Mouse (Mus musculus): ENCODE results near the gene Nr1i3. TPM values are rescaled to one million over a fixed set of nuclear protein-coding genes. Genes with fewer than 3 reads are reported as not detected.

Gene Nr1i3
- total and polyA plus RNA-seq, 3 experiments = 0.24 to 1.7 TPM; not detected in 1

DNA sequence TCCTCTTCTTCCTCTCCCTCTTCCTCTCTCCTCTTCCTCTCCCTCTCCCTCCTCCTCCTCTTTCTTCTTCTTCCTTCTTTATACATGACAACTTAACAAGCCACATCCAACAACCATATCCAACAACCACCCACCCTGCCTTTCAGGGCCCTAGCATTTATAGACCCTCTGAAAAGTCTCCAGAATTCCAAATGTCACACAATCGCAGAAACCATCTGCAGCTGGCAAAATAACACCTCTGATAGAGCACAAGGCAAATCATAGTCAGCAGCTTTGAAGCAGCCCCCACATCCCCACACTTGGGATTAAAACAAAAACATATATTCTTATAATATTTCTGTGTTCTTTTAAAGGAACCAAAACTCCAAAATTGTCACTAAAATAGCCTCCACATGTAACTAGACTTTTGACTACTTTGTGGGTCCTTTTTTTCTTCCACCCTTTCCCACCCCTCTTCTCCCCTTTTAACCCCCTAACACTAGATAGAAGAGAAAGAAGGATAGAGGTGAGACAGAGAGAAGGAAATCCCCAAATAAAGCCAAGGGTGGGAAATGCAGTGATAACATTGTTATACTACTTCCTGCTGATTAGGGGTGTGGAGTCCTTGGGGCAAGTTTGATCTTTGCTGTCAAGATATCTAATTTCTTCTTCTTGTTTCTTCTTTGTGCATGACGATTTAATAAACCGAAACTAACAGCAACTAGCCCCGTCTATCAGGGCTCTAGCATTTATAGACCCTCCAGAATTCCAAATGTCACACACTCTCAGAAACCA lies 52.4 kb downstream of the Nr1i3 start:
- no peaks in the 10 kb centered on the region; the same call in 1 of the 2 replicates for H3K79me2 ChIP-seq (ENCODE audit: control insufficient read depth, insufficient read depth, low read length, poor library complexity)
- no peak overlapping the region for H3K9ac ChIP-seq (ENCODE audit: control insufficient read depth, low read depth, low read length, poor library complexity, severe bottlenecking)
- H3K9me3 ChIP-seq (replicated peaks; ENCODE audit: insufficient read depth, low read length) = no peaks in the 10 kb centered on the region
- peak overlapping the region in 1 of 2 experiments; percentile 29; a peak in 3 of 4 replicates for H3K4me3 ChIP-seq (ENCODE audit: control insufficient read depth in 1 of 2, insufficient read depth in 1 of 2, low read depth in 2 of 2, low read length in 2 of 2)
- peak; percentile 66 to 69; a peak in 3 of 4 replicates for TF ChIP-seq EP300 (IDR thresholded peaks at IDR 0.05; ENCODE audit: low read depth in 1 of 2, low read length in 2 of 2)
- no peak for TF ChIP-seq UBTF (IDR thresholded peaks at IDR 0.05; ENCODE audit: borderline replicate concordance, insufficient read depth, low read depth, low read length)
- peak; percentile 58 for TF ChIP-seq GATA1 (IDR thresholded peaks at IDR 0.05; ENCODE audit: low read depth, low read length)
- peak; percentile 34; the same call in 1 of the 2 replicates for TF ChIP-seq TCF12 (IDR thresholded peaks at IDR 0.05; ENCODE audit: low read depth, low read length)
- peak; percentile 45; the same call in 1 of the 2 replicates for TF ChIP-seq SIN3A (IDR thresholded peaks at IDR 0.05; ENCODE audit: low read length)
- no peak for TF ChIP-seq ZC3H11A (IDR thresholded peaks at IDR 0.05; ENCODE audit: low read depth, low read length)
- TF ChIP-seq ETS1 (IDR thresholded peaks at IDR 0.05; ENCODE audit: low read depth, low read length) = peak; percentile 57; the same call in 1 of the 2 replicates
- no peak for TF ChIP-seq SMC3 (IDR thresholded peaks at IDR 0.05; ENCODE audit: low read depth, low read length)
- TF ChIP-seq RCOR1 (IDR thresholded peaks at IDR 0.05; ENCODE audit: low read depth, low read length) = peak; percentile 76
- H3K36me3 ChIP-seq (ENCODE audit: control insufficient read depth in 1 of 2, insufficient read depth in 2 of 2, low read length in 2 of 2) = peaks cover 0 to 18% of the 10 kb centered on the region in 2 experiments; a peak in 2 of 4 replicates
- H3K27ac ChIP-seq (ENCODE audit: control insufficient read depth, low read depth, low read length) = no peak overlapping the region
- DNase-seq (ENCODE audit: low read depth, low spot score) = no peak
- no peaks in the 10 kb centered on the region for H3K27me3 ChIP-seq (ENCODE audit: control insufficient read depth in 1 of 2, insufficient read depth in 2 of 2, low read length in 2 of 2)
- peaks cover 9 to 24% of the 10 kb centered on the region in 2 experiments for H3K4me1 ChIP-seq (ENCODE audit: control insufficient read depth in 1 of 2, insufficient read depth in 2 of 2, low read length in 2 of 2)

DNA sequence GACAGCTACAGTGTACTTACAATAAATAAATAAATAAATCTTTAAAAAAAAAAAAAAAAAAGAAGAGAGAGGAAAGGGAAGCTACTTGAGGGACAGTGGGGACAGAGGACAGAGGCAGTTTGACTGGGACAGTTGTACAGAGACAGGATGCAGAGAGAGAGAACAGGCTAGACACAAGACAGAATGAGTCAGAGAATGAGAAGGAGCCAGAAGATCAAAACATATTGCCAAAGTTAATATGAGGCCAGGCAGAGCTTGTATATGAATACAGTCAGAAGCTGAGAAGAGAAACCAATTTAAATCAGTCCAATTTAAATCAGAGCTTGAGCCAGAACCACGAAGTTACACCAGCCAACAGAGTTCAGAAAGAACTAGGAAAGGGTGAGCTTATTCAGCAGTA lies 54.6 kb downstream of the Nr1i3 start:
- no peaks in the 10 kb centered on the region for H3K27me3 ChIP-seq (ENCODE audit: control insufficient read depth in 1 of 2, insufficient read depth in 2 of 2, low read length in 2 of 2)
- TF ChIP-seq CHD2 (IDR thresholded peaks at IDR 0.05; ENCODE audit: low read length) (no peak), ZMIZ1 (IDR thresholded peaks at IDR 0.05; ENCODE audit: low read depth, low read length) (no peak), HCFC1 (IDR thresholded peaks at IDR 0.05; ENCODE audit: low read depth, low read length) (no peak), MAZ (IDR thresholded peaks at IDR 0.05; ENCODE audit: low read depth, low read length) (no peak), RAD21 (IDR thresholded peaks at IDR 0.05; ENCODE audit: low read depth, low read length) (no peak), MAFK (IDR thresholded peaks at IDR 0.05; ENCODE audit: borderline replicate concordance, low read depth, low read length) (no peak), USF1 (IDR thresholded peaks at IDR 0.05; ENCODE audit: low read depth, low read length) (no peak), MAX (IDR thresholded peaks at IDR 0.05; ENCODE audit: low read length) (no peak), SIN3A (IDR thresholded peaks at IDR 0.05; ENCODE audit: low read length) (no peak), RCOR1 (IDR thresholded peaks at IDR 0.05; ENCODE audit: low read depth, low read length) (no peak), POLR2AphosphoS2 (IDR thresholded peaks at IDR 0.05; ENCODE audit: low read length) (no peak), GABPA (IDR thresholded peaks at IDR 0.05; ENCODE audit: low read depth, low read length) (no peak), CHD1 (IDR thresholded peaks at IDR 0.05; ENCODE audit: low read depth, low read length) (no peak)
- H3K9ac ChIP-seq (ENCODE audit: control insufficient read depth, low read depth, low read length, poor library complexity, severe bottlenecking) = no peak overlapping the region
- no peaks in the 10 kb centered on the region; the same call in 1 of the 2 replicates for H3K79me2 ChIP-seq (ENCODE audit: control insufficient read depth, insufficient read depth, low read length, poor library complexity)
- no peaks in the 10 kb centered on the region for H3K9me3 ChIP-seq (replicated peaks; ENCODE audit: insufficient read depth, low read length)
- no peak overlapping the region for H3K27ac ChIP-seq (ENCODE audit: control insufficient read depth, low read depth, low read length)
- H3K4me3 ChIP-seq (ENCODE audit: control insufficient read depth in 1 of 2, insufficient read depth in 1 of 2, low read depth in 2 of 2, low read length in 2 of 2) = no peak overlapping the region
- no peak for DNase-seq (ENCODE audit: low read depth, low spot score)
- H3K4me1 ChIP-seq (ENCODE audit: control insufficient read depth in 1 of 2, insufficient read depth in 2 of 2, low read length in 2 of 2) = peaks cover 17 to 31% of the 10 kb centered on the region in 2 experiments
- peaks cover 0 to 31% of the 10 kb centered on the region in 2 experiments; a peak in 2 of 4 replicates for H3K36me3 ChIP-seq (ENCODE audit: control insufficient read depth in 1 of 2, insufficient read depth in 2 of 2, low read length in 2 of 2)

Data from MEL (cell line).